Mouse (Mus musculus) gastrocnemius, adult 2 months (tissue): ENCODE data around the gene Igsf9. TPM values are rescaled to one million over a fixed set of nuclear protein-coding genes. Genes with fewer than 3 reads are reported as not detected.

Experiments used
- DNase-seq: peaks from one replicate; pipeline ENCODE4 v3.0.0; 2022
- H3K27ac ChIP-seq: fragments of 200-600 bp; 2 replicates; pipeline ENCODE4 v1.8.1; 2022; ENCODE audit warnings: mild to moderate bottlenecking
- H3K4me3 ChIP-seq: fragments of 200-600 bp; 2 replicates; pipeline ENCODE4 v1.8.1; 2022; ENCODE audit warnings: mild to moderate bottlenecking, moderate library complexity
- CTCF ChIP-seq: fragments of 200-600 bp; IDR thresholded peaks from 2 replicates; pipeline ENCODE4 v1.8.1; 2022; ENCODE audit warnings: antibody characterized with exemption, mild to moderate bottlenecking, moderate library complexity
- intact Hi-C: fragments of 180-260 bp; cut with DNase I; formaldehyde crosslinking; loops from one replicate; pipeline ENCODE4 v1.15.1; 2025
- total RNA-seq, 2 experiments: library from RNA; stranded (reverse); gene quantifications; 2 replicates each; pipeline ENCODE4 v1.2.3; 2021

The Igsf9 gene
- total RNA-seq, 2 experiments from 2014 or later = 0.67 TPM; not detected in 1

DNA sequence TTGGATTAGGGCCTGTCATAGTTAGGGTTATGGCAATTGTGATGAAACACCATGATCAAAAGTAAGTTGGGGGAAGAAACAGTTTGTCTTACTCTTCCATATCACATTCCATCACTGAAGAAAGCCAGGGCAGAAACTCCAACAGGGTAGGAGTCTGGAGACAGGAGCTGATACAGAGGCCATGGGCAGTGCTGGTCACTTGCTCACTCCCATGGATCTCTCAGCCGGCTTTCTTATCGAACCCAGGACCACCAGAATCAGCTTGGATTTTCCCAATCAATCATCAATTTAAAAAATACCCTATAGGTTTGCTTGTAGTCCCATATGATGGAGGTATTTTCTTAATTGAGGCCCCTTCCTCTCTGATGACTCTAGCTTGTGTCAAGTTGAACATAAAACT, 27.8 kb upstream of the Igsf9 start:
- H3K4me3 ChIP-seq = no peak overlapping the region
- TF ChIP-seq CTCF = no peak
- DNase-seq = no peak
- no peak overlapping the region for H3K27ac ChIP-seq
- intact Hi-C loops = no loop called here

DNA sequence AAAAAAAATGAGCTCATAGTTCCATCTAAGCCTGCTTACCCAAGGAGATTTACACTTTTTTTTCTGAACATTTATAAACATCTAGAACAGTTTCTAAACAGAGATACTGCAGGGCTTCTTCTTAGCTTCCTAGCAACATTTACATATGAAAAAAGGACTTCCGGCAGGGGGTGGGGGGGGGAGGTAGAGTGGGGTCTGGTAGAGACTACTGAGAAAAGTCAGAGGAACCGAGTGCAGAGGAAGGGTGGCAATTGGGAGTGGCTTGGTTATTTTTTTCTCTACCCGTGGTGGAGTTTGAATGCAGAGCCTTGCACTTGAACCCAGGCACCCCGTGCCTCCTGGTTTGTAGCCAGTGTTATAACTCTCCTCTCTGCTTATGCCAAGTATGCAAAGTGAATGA, 26.2 kb upstream of the Igsf9 start:
- H3K27ac ChIP-seq = peak overlapping the region; percentile 64
- TF ChIP-seq CTCF = no peak
- H3K4me3 ChIP-seq = peak overlapping the region; percentile 17; the same call in 1 of the 2 replicates
- intact Hi-C loops = no loop called here
- no peak for DNase-seq

GRCm38 (mm10) chr1:172456001-172456677, 25.4 kb upstream of the Igsf9 start:
- no peak for TF ChIP-seq CTCF
- DNase-seq = peak; percentile 48
- intact Hi-C loops = no loop called here
- Histone ChIP-seq H3K4me3 (peak overlapping the region; percentile 17; the same call in 1 of the 2 replicates), H3K27ac (peak overlapping the region; percentile 64)

- Histone ChIP-seq H3K27ac (no peak overlapping the region), H3K4me3 (no peak overlapping the region)
- no peak for DNase-seq
- intact Hi-C loops = no loop called here
- TF ChIP-seq CTCF = no peak
These were observed 24.4 kb upstream of the Igsf9 start for GRCm38 (mm10) chr1:172457196-172457595.

GRCm38 (mm10) chr1:172458041-172458440, 23.5 kb upstream of the Igsf9 start:
- intact Hi-C loops = no loop called here
- no peak overlapping the region for H3K27ac ChIP-seq
- DNase-seq = no peak
- TF ChIP-seq CTCF = no peak
- H3K4me3 ChIP-seq = no peak overlapping the region

- no peak for TF ChIP-seq CTCF
- intact Hi-C loops = no loop called here
- Histone ChIP-seq H3K27ac (no peak overlapping the region), H3K4me3 (no peak overlapping the region)
- DNase-seq = no peak
These were observed 20.0 kb upstream of the Igsf9 start for GRCm38 (mm10) chr1:172461602-172462001.

DNA sequence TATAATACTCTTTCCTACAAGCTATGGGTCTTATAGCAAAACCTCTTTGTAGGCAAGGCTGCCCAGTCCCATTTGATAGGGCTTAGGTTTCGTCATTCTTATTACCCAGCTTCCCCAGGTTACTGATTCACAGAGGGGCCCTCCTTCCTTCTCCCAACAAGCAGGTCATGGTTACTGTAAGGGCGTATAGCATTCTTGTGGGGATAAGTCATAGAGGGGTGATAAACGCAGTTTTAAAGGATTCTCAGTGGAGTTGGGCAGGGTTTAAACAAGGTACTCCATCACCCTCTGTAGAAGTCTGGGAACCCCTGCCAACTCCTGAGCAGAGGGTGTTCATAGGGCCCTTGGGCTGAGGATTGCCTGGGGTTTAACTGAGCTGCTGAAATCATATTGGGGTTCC, 19.1 kb upstream of the Igsf9 start:
- intact Hi-C loops = no loop called here
- DNase-seq = no peak
- Histone ChIP-seq H3K27ac (no peak overlapping the region), H3K4me3 (no peak overlapping the region)
- no peak for TF ChIP-seq CTCF

- no peak for DNase-seq
- H3K4me3 ChIP-seq = no peak overlapping the region
- intact Hi-C loops = no loop called here
- no peak for TF ChIP-seq CTCF
- H3K27ac ChIP-seq = no peak overlapping the region
These were observed 17.9 kb upstream of the Igsf9 start for GRCm38 (mm10) chr1:172463387-172464333.

- no peak for DNase-seq
- TF ChIP-seq CTCF = no peak
- Histone ChIP-seq H3K4me3 (no peak overlapping the region), H3K27ac (no peak overlapping the region)
- intact Hi-C loops = no loop called here
These were observed 13.2 kb upstream of the Igsf9 start for GRCm38 (mm10) chr1:172468301-172468877.

GRCm38 (mm10) chr1:172469373-172469772, 12.2 kb upstream of the Igsf9 start:
- intact Hi-C loops = no loop called here
- Histone ChIP-seq H3K27ac (no peak overlapping the region), H3K4me3 (no peak overlapping the region)
- no peak for DNase-seq
- TF ChIP-seq CTCF = no peak

GRCm38 (mm10) chr1:172469810-172470448, 11.7 kb upstream of the Igsf9 start:
- no peak overlapping the region for H3K4me3 ChIP-seq
- H3K27ac ChIP-seq = no peak overlapping the region
- DNase-seq = no peak
- TF ChIP-seq CTCF = no peak
- intact Hi-C loops = no loop called here

DNA sequence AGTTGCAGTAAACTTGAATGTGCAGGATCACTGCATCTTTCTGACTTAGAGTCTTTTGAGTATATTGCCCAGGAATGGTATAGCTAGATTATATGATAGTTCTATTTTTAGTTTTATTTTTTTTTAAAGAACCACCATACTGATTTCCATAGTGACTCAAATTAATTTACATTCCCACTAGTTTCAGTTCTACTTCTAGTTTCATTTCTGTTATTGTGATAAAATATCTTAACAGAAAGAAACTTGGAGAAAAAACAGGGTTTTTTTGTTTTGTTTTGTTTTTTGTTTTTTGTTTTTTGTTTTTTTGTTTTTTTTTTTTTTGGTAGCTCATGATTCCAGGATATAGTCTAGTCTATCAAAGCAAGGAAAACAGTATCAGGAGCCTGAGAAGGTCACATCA, 8.7 kb upstream of the Igsf9 start:
- no peak for DNase-seq
- Histone ChIP-seq H3K4me3 (no peak overlapping the region), H3K27ac (no peak overlapping the region)
- intact Hi-C loops = no loop called here
- TF ChIP-seq CTCF = no peak
